Mouse (Mus musculus) embryonic facial prominence, embryonic 15.5 days (tissue): ENCODE results near the gene Cptp. TPM values are rescaled to one million over a fixed set of nuclear protein-coding genes. Genes with fewer than 3 reads are reported as not detected.

ENCODE experiments used
- ATAC-seq: fragments of 200-750 bp; cut with Nextera tagmentation; 2 replicates; pipeline ENCODE4 v1.8.0; 2017; ENCODE audit warnings: low read depth, moderate TSS enrichment; ENCODE audit not compliant: insufficient number of reproducible peaks, low FRiP score, low TSS enrichment
- H3K27ac ChIP-seq: fragments of 300-500 bp; sonication (generic); replicated peaks from 2 replicates; pipeline ENCODE4 v1.5.1; 2015; ENCODE audit warnings: mild to moderate bottlenecking, inconsistent platforms
- H3K27me3 ChIP-seq: fragments of 300-500 bp; sonication (generic); 2 replicates; pipeline ENCODE4 v1.6.1; 2015; ENCODE audit warnings: inconsistent platforms
- H3K36me3 ChIP-seq: fragments of 300-500 bp; sonication (generic); 2 replicates; pipeline ENCODE4 v1.6.1; 2015; ENCODE audit warnings: mild to moderate bottlenecking, inconsistent platforms
- H3K4me1 ChIP-seq: fragments of 300-500 bp; sonication (generic); 2 replicates; pipeline ENCODE4 v1.6.1; 2015; ENCODE audit warnings: inconsistent platforms
- H3K4me2 ChIP-seq: fragments of 300-500 bp; sonication (generic); replicated peaks from 2 replicates; pipeline ENCODE4 v1.6.1; 2015; ENCODE audit warnings: mild to moderate bottlenecking, inconsistent platforms
- H3K4me3 ChIP-seq: fragments of 300-500 bp; sonication (generic); replicated peaks from 2 replicates; pipeline ENCODE4 v1.5.1; 2015; ENCODE audit warnings: mild to moderate bottlenecking, inconsistent platforms
- H3K9ac ChIP-seq: fragments of 300-500 bp; sonication (generic); 2 replicates; pipeline ENCODE4 v1.6.1; 2015; ENCODE audit warnings: inconsistent platforms
- H3K9me3 ChIP-seq: fragments of 300-500 bp; sonication (generic); replicated peaks from 2 replicates; pipeline ENCODE4 v1.6.1; 2016; ENCODE audit warnings: inconsistent platforms
- whole genome bisulfite sequencing: fragments of 180-500 bp; shearing (Covaris S2); methylation state at CpG from one replicate; pipeline ENCODE4 v1.1.7; 2015; 5-methylcytosine and 5-hydroxymethylcytosine counted together
- microRNA-seq: library from miRNA; unstranded; fragments of <30 nt; microRNA quantifications from one replicate; pipeline ENCODE4, GENCODE M21; 2016; ENCODE audit warnings: borderline number of aligned reads
- polyA plus RNA-seq: library from polyadenylated mRNA; unstranded; fragments of >200 nt; fragmentation: Nextera tagmentation; extraction: Ambion mirVana; gene quantifications from 2 replicates; pipeline ENCODE4 v1.2.1, GENCODE M21; 2015

Cptp gene
- polyA plus RNA-seq, 1 experiment from 2014 or later, result 20.1 TPM

DNA sequence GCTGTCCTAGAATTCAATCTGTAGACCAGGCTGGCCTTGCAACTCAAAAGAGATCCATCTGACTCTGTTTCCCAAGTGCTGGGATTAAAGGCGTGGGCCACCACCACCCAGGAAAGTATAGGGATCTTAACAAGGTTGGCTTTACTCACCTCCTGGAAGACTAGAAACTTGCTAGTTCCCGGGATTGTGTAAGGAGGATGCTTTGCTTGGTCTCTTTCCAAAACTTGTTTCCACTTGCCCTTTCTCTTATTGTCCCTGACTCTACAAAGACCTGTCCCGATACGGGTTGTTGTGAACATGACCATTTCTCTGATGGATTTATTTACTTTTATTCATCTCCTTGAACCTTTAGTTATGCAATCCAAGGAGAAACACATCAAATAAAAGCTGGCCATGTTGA is 39.4 kb downstream of the Cptp start:
- no peak overlapping the region for H3K4me2 ChIP-seq
- H3K36me3 ChIP-seq, result peaks cover 34% of the 10 kb centered on the region
- no peak for ATAC-seq
- H3K9me3 ChIP-seq, result no peaks in the 10 kb centered on the region
- H3K27ac ChIP-seq, result no peak overlapping the region
- no peak overlapping the region for H3K9ac ChIP-seq
- no peaks in the 10 kb centered on the region for H3K27me3 ChIP-seq
- 83% methylated on average over 4 of the region's 4 CpGs for WGBS
- no peak overlapping the region for H3K4me3 ChIP-seq
- peaks cover 29% of the 10 kb centered on the region for H3K4me1 ChIP-seq

GRCm38 (mm10) chr4:155823443-155823842 is 45.8 kb downstream of the Cptp start:
- Histone ChIP-seq H3K9me3 (no peaks in the 10 kb centered on the region), H3K4me3 (no peak overlapping the region), H3K4me2 (no peak overlapping the region), H3K36me3 (peaks cover 87% of the 10 kb centered on the region), H3K27ac (no peak overlapping the region), H3K27me3 (no peaks in the 10 kb centered on the region), H3K4me1 (no peaks in the 10 kb centered on the region), H3K9ac (no peak overlapping the region)
- 94% methylated on average over 16 of the region's 16 CpGs for WGBS
- ATAC-seq, result no peak

GRCm38 (mm10) chr4:155821025-155821424 is 48.2 kb downstream of the Cptp start:
- H3K27me3 ChIP-seq, result no peaks in the 10 kb centered on the region
- no peak overlapping the region for H3K4me3 ChIP-seq
- H3K36me3 ChIP-seq, result peaks cover 94% of the 10 kb centered on the region
- no peak overlapping the region for H3K9ac ChIP-seq
- no peaks in the 10 kb centered on the region for H3K4me1 ChIP-seq
- H3K4me2 ChIP-seq, result no peak overlapping the region
- 78% methylated on average over 7 of the region's 7 CpGs for WGBS
- H3K9me3 ChIP-seq, result no peaks in the 10 kb centered on the region
- ATAC-seq, result no peak
- H3K27ac ChIP-seq, result no peak overlapping the region

DNA sequence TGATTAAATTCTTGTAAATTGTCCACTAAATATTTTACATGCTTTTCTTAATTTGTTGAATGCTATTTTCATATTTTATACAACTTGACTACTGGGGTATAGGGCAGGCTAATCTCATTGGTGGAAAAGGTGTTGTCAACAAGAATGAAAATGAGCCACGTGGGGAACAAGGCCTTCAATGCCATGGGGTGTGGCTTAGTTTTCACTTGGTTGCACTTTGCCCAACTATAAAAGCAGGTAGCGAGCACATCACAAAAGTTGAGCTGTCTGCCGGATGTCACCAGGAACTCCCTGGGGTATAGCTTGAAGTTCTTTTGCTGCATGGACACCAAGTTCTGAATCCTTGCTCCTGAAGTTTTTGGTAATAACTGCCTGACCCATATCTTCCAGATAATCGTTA is 51.7 kb downstream of the Cptp start:
- no peak overlapping the region for H3K4me3 ChIP-seq
- H3K4me1 ChIP-seq, result peaks cover 13% of the 10 kb centered on the region
- H3K9me3 ChIP-seq, result no peaks in the 10 kb centered on the region
- H3K27me3 ChIP-seq, result no peaks in the 10 kb centered on the region
- 87% methylated on average over 4 of the region's 4 CpGs for WGBS
- H3K9ac ChIP-seq, result no peak overlapping the region
- peaks cover 86% of the 10 kb centered on the region for H3K36me3 ChIP-seq
- ATAC-seq, result no peak
- no peak overlapping the region for H3K4me2 ChIP-seq
- no peak overlapping the region for H3K27ac ChIP-seq

Small RNA genes lying within 50 kb of the gene (microRNA-seq; reads per million reads assigned to microRNA genes)
- not detected for gene Gm22991

Other genes starting within 250 kb of the Cptp start
- 62.1 and 65.6 TPM in 2 replicates for gene Cdk11b, start 244.6 kb downstream of the Cptp start, polyA plus RNA-seq
- gene Gm10563, start 224.0 kb downstream of the Cptp start, polyA plus RNA-seq, result not detected in 2 replicates
- 38.5 and 39.0 TPM in 2 replicates for gene Mmp23, start 216.1 kb downstream of the Cptp start, polyA plus RNA-seq
- gene Mib2, start 200.2 kb downstream of the Cptp start, polyA plus RNA-seq, result 36.3 and 36.8 TPM in 2 replicates
- gene Fndc10, start 175.1 kb downstream of the Cptp start, polyA plus RNA-seq, result 13.5 and 13.9 TPM in 2 replicates
- gene Ssu72, start 164.6 kb downstream of the Cptp start, polyA plus RNA-seq, result 135 and 140 TPM in 2 replicates
- 1.6 and 2.2 TPM in 2 replicates for gene Tmem240, start 134.6 kb downstream of the Cptp start, polyA plus RNA-seq
- gene Atad3a, start 108.3 kb downstream of the Cptp start, polyA plus RNA-seq, result 84.9 and 89.9 TPM in 2 replicates
- 14.2 and 17.4 TPM in 2 replicates for gene Vwa1, start 94.7 kb downstream of the Cptp start, polyA plus RNA-seq
- 0.76 and 1.2 TPM in 2 replicates for gene Tmem88b, start 83.6 kb downstream of the Cptp start, polyA plus RNA-seq
- gene Ankrd65, start 79.0 kb downstream of the Cptp start, polyA plus RNA-seq, result 0.29 and 0.71 TPM in 2 replicates
- 175 and 191 TPM in 2 replicates for gene Mrpl20, start 66.6 kb downstream of the Cptp start, polyA plus RNA-seq
- 198 and 206 TPM in 2 replicates for gene Ccnl2, start 57.0 kb downstream of the Cptp start, polyA plus RNA-seq
- gene Aurkaip1, start 38.2 kb downstream of the Cptp start, polyA plus RNA-seq, result 142 TPM in 2 replicates
- 137 and 141 TPM in 2 replicates for gene Mxra8, start 29.8 kb downstream of the Cptp start, polyA plus RNA-seq
- 10.0 and 12.2 TPM in 2 replicates for gene Dvl1, start 22.0 kb downstream of the Cptp start, polyA plus RNA-seq
- 0.48 and 0.56 TPM in 2 replicates for gene Tas1r3, start 6.1 kb downstream of the Cptp start, polyA plus RNA-seq
- 71.7 and 73.1 TPM in 2 replicates for gene Ints11, start 106 bp upstream of the Cptp start, polyA plus RNA-seq
- gene Pusl1, start 22.3 kb upstream of the Cptp start, polyA plus RNA-seq, result 62.6 and 63.6 TPM in 2 replicates
- gene Acap3, start 22.4 kb upstream of the Cptp start, polyA plus RNA-seq, result 25.1 and 26.2 TPM in 2 replicates
- 108 and 109 TPM in 2 replicates for gene Ube2j2, start 74.4 kb upstream of the Cptp start, polyA plus RNA-seq
- gene C1qtnf12, start 92.9 kb upstream of the Cptp start, polyA plus RNA-seq, result 68.2 and 73.8 TPM in 2 replicates
- 16.6 and 16.7 TPM in 2 replicates for gene B3galt6, start 123.2 kb upstream of the Cptp start, polyA plus RNA-seq
- 165 and 172 TPM in 2 replicates for gene Sdf4, start 123.4 kb upstream of the Cptp start, polyA plus RNA-seq
- 1.1 and 1.2 TPM in 2 replicates for gene Tnfrsf4, start 144.4 kb upstream of the Cptp start, polyA plus RNA-seq
- 6.0 and 7.1 TPM in 2 replicates for gene Tnfrsf18, start 156.7 kb upstream of the Cptp start, polyA plus RNA-seq
- 4.0 and 4.3 TPM in 2 replicates for gene Ttll10, start 190.0 kb upstream of the Cptp start, polyA plus RNA-seq
- gene 9430015G10Rik, start 240.5 kb upstream of the Cptp start, polyA plus RNA-seq, result 32.8 and 33.5 TPM in 2 replicates